Mouse (Mus musculus) MEL (cell line): ENCODE measurements around the gene Fbxo21. TPM values are rescaled to one million over a fixed set of nuclear protein-coding genes. Genes with fewer than 3 reads are reported as not detected.

Experiments
- DNase-seq: peaks from one replicate; pipeline ENCODE4 v3.0.0; 2011; ENCODE audit warnings: low read depth, low spot score
- H3K27ac ChIP-seq: 2 replicates; pipeline ENCODE4 v1.5.1; 2012; ENCODE audit warnings: low read depth, mild to moderate bottlenecking, control low read depth, low read length, moderate library complexity; ENCODE audit not compliant: control insufficient read depth
- H3K27me3 ChIP-seq, 2 experiments: fragments of 150-350 bp in 1 of 2; sonication (generic) in 1 of 2; 2 replicates each; pipeline ENCODE4 v1.6.1; 2012; ENCODE audit warnings: low read length in 2 of 2, mild to moderate bottlenecking in 2 of 2, improper control_type of control experiment in 1 of 2, moderate library complexity in 1 of 2; ENCODE audit not compliant: insufficient read depth in 2 of 2, control insufficient read depth in 1 of 2
- H3K36me3 ChIP-seq, 2 experiments: 2 replicates each; pipeline ENCODE4 v1.6.1; 2012 to 2014; ENCODE audit warnings: low read length in 2 of 2, improper control_type of control experiment in 1 of 2, inconsistent platforms in 1 of 2, mild to moderate bottlenecking in 1 of 2; ENCODE audit not compliant: insufficient read depth in 2 of 2, control insufficient read depth in 1 of 2
- H3K4me1 ChIP-seq, 2 experiments: fragments of 150-350 bp in 1 of 2; sonication (generic) in 1 of 2; 2 replicates each; pipeline ENCODE4 v1.6.1; 2012; ENCODE audit warnings: low read length in 2 of 2, improper control_type of control experiment in 1 of 2, mild to moderate bottlenecking in 1 of 2; ENCODE audit not compliant: insufficient read depth in 2 of 2, control insufficient read depth in 1 of 2
- H3K4me3 ChIP-seq, 2 experiments: fragments of 150-350 bp in 1 of 2; sonication (generic) in 1 of 2; 2 replicates each; pipeline ENCODE4 v1.5.1; 2012; ENCODE audit warnings: low read depth in 2 of 2, low read length in 2 of 2, mild to moderate bottlenecking in 2 of 2, moderate library complexity in 2 of 2, control low read depth in 1 of 2, improper control_type of control experiment in 1 of 2; ENCODE audit not compliant: control insufficient read depth in 1 of 2, insufficient read depth in 1 of 2
- H3K79me2 ChIP-seq: 2 replicates; pipeline ENCODE4 v1.6.1; 2012; ENCODE audit warnings: mild to moderate bottlenecking, low read length, moderate library complexity; ENCODE audit not compliant: control insufficient read depth, poor library complexity, insufficient read depth
- H3K9ac ChIP-seq: 2 replicates; pipeline ENCODE4 v1.6.1; 2012; ENCODE audit warnings: low read depth, mild to moderate bottlenecking, control low read depth, low read length, moderate library complexity; ENCODE audit not compliant: control insufficient read depth, poor library complexity, severe bottlenecking
- H3K9me3 ChIP-seq: fragments of 150-350 bp; sonication (generic); replicated peaks from 2 replicates; pipeline ENCODE4 v1.6.1; 2012; ENCODE audit warnings: mild to moderate bottlenecking, low read length, improper control_type of control experiment, moderate library complexity; ENCODE audit not compliant: insufficient read depth
- CHD1 ChIP-seq: IDR thresholded peaks from 2 replicates; pipeline ENCODE4 v1.6.1; 2012; ENCODE audit warnings: low read depth, mild to moderate bottlenecking, inconsistent platforms, low read length, improper control_type of control experiment
- CTCF ChIP-seq, 3 experiments: IDR thresholded peaks in 2 of 3; conservative IDR thresholded peaks in 1 of 3; 2 replicates each; pipeline ENCODE4 v1.5.1; 2011 to 2012; ENCODE audit warnings: low read length in 3 of 3, low read depth in 2 of 3, mild to moderate bottlenecking in 2 of 3, improper control_type of control experiment in 1 of 3, inconsistent platforms in 1 of 3, mixed read lengths in 1 of 3, moderate library complexity in 1 of 3; ENCODE audit not compliant: control insufficient read depth in 1 of 3, insufficient read depth in 1 of 3, poor library complexity in 1 of 3, severe bottlenecking in 1 of 3
- EP300 ChIP-seq, 2 experiments: IDR thresholded peaks; 2 replicates each; pipeline ENCODE4 v1.6.1; 2011; ENCODE audit warnings: improper control_type of control experiment in 2 of 2, low read length in 2 of 2, low read depth in 1 of 2, mild to moderate bottlenecking in 1 of 2
- ETS1 ChIP-seq: IDR thresholded peaks from 2 replicates; pipeline ENCODE4 v1.6.1; 2012; ENCODE audit warnings: low read depth, mild to moderate bottlenecking, inconsistent platforms, low read length, improper control_type of control experiment, moderate library complexity
- GABPA ChIP-seq: IDR thresholded peaks from 2 replicates; pipeline ENCODE4 v1.6.1; 2012; ENCODE audit warnings: low read depth, mild to moderate bottlenecking, inconsistent platforms, low read length, improper control_type of control experiment, moderate library complexity
- KAT2A ChIP-seq: conservative IDR thresholded peaks from 2 replicates; pipeline ENCODE4 v1.6.1; 2012; ENCODE audit warnings: low read depth, low read length, improper control_type of control experiment, inconsistent platforms
- MAFK ChIP-seq: IDR thresholded peaks from 2 replicates; pipeline ENCODE4 v1.6.1; 2011; ENCODE audit warnings: low read depth, mild to moderate bottlenecking, low read length, improper control_type of control experiment, borderline replicate concordance
- MAZ ChIP-seq: IDR thresholded peaks from 2 replicates; pipeline ENCODE4 v1.6.1; 2012; ENCODE audit warnings: low read depth, mild to moderate bottlenecking, inconsistent platforms, low read length, improper control_type of control experiment
- MEF2A ChIP-seq: IDR thresholded peaks from 2 replicates; pipeline ENCODE4 v1.6.1; 2014; ENCODE audit warnings: low read depth, mild to moderate bottlenecking, inconsistent platforms, low read length, improper control_type of control experiment; ENCODE audit not compliant: poor library complexity, insufficient replicate concordance, severe bottlenecking; ENCODE audit errors: extremely low read depth
- MYB ChIP-seq: IDR thresholded peaks from 2 replicates; pipeline ENCODE4 v1.6.1; 2011; ENCODE audit warnings: mild to moderate bottlenecking, low read depth, low read length, improper control_type of control experiment
- NELFE ChIP-seq: IDR thresholded peaks from 2 replicates; pipeline ENCODE4 v1.6.1; 2011; ENCODE audit warnings: low read depth, low read length, improper control_type of control experiment
- NRF1 ChIP-seq: IDR thresholded peaks from 2 replicates; pipeline ENCODE4 v1.6.1; 2014; ENCODE audit warnings: low read depth, mild to moderate bottlenecking, inconsistent platforms, low read length, improper control_type of control experiment, moderate library complexity; ENCODE audit not compliant: poor library complexity, insufficient read depth, severe bottlenecking
- POLR2AphosphoS2 ChIP-seq: IDR thresholded peaks from 2 replicates; pipeline ENCODE4 v1.6.1; 2011; ENCODE audit warnings: low read length, improper control_type of control experiment
- RCOR1 ChIP-seq: IDR thresholded peaks from 2 replicates; pipeline ENCODE4 v1.6.1; 2012; ENCODE audit warnings: low read depth, mild to moderate bottlenecking, inconsistent platforms, low read length, improper control_type of control experiment
- SIN3A ChIP-seq: IDR thresholded peaks from 2 replicates; pipeline ENCODE4 v1.6.1; 2012; ENCODE audit warnings: low read length, improper control_type of control experiment, inconsistent platforms
- TAL1 ChIP-seq: IDR thresholded peaks from 2 replicates; pipeline ENCODE4 v1.6.1; 2012; ENCODE audit warnings: mild to moderate bottlenecking, inconsistent platforms, low read length, moderate library complexity, mixed read lengths
- TCF12 ChIP-seq: IDR thresholded peaks from 2 replicates; pipeline ENCODE4 v1.6.1; 2014; ENCODE audit warnings: low read depth, mild to moderate bottlenecking, inconsistent platforms, low read length, improper control_type of control experiment, moderate library complexity
- USF1 ChIP-seq: IDR thresholded peaks from 2 replicates; pipeline ENCODE4 v1.6.1; 2014; ENCODE audit warnings: low read depth, mild to moderate bottlenecking, inconsistent platforms, low read length, improper control_type of control experiment, moderate library complexity
- USF2 ChIP-seq, 2 experiments: IDR thresholded peaks; 2 replicates each; pipeline ENCODE4 v1.6.1; 2011 to 2012; ENCODE audit warnings: improper control_type of control experiment in 2 of 2, low read length in 2 of 2, borderline replicate concordance in 1 of 2, inconsistent platforms in 1 of 2, low read depth in 1 of 2, mild to moderate bottlenecking in 1 of 2; ENCODE audit not compliant: insufficient read depth in 1 of 2
- ZC3H11A ChIP-seq: IDR thresholded peaks from 2 replicates; pipeline ENCODE4 v1.6.1; 2012; ENCODE audit warnings: low read depth, mild to moderate bottlenecking, inconsistent platforms, low read length, improper control_type of control experiment
- ZKSCAN1 ChIP-seq: IDR thresholded peaks from 2 replicates; pipeline ENCODE4 v1.6.1; 2012; ENCODE audit warnings: low read depth, mild to moderate bottlenecking, inconsistent platforms, low read length, improper control_type of control experiment, moderate library complexity
- ZMIZ1 ChIP-seq: IDR thresholded peaks from 2 replicates; pipeline ENCODE4 v1.6.1; 2012; ENCODE audit warnings: low read depth, mild to moderate bottlenecking, inconsistent platforms, low read length, improper control_type of control experiment, moderate library complexity
- ZNF384 ChIP-seq: IDR thresholded peaks from 2 replicates; pipeline ENCODE4 v1.6.1; 2012; ENCODE audit warnings: low read depth, mild to moderate bottlenecking, inconsistent platforms, low read length, improper control_type of control experiment
- polyA plus RNA-seq, 2 experiments: library from polyadenylated mRNA; stranded (reverse) in 1 of 2; unstranded in 1 of 2; fragments of >175 nt in 1 of 2; fragments of >200 nt in 1 of 2; gene quantifications; 2 replicates each; pipeline versions ENCODE4 v1.2.1 to v1.2.4; 2012; ENCODE audit warnings: low replicate concordance in 2 of 2, low read depth in 1 of 2; ENCODE audit not compliant: insufficient read length in 2 of 2, insufficient read depth in 1 of 2, missing spikeins in 1 of 2
- total RNA-seq: library from RNA; depleted of rRNA; stranded (reverse); fragments of 300-350 nt; gene quantifications from 2 replicates; pipeline ENCODE4 v1.2.3, GENCODE M21; 2012

Gene Fbxo21
- total and polyA plus RNA-seq, 3 experiments, result 10.4 to 20.5 TPM; not detected in 1

DNA sequence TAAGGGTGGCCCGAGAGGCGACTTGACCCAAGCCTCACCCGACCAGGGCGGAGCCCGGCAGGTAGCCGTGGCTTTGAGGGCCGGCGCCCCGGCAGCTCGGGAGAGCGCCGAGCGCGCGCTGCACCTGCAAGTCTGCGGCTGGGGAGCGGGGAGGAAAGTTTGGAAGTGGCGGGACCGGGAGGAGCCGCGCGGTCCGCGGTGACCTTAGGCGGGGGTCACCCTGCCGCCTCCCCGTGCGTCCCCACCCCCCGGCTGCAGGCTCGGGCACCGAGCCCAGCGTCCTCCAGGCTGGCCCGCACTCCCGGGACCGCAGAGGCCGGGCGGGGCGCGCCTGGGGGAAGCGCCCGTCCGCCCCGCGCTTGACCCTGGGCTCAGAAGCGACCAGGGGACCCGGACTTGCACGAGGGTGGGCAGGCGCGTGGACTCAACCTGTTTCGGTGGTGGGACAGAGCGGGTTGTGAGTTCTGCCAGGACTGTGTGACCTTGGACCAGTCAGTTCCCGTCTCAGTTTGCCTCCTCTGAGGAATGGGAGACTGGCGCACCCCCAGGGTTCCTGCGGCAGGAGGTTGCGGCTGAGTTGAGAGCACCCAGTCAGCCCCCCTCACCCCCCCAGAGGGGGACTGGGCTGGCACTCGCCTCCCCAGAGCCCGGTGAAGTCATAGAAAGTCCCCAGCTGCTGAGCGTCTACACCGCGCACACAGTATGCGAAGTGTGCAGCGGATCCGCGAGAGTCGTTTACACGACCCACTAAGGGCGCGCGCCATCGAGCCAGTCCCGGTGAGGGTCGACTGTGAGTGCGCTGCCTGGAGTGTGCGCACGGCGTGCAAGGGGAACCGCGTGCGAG, 51.9 kb downstream of the Fbxo21 start:
- Histone ChIP-seq H3K79me2 (no peaks in the 10 kb centered on the region), H3K36me3 (no peaks in the 10 kb centered on the region), H3K4me1 (no peaks in the 10 kb centered on the region), H3K4me3 (no peak overlapping the region), H3K9me3 (no peaks in the 10 kb centered on the region), H3K27ac (no peak overlapping the region), H3K9ac (no peak overlapping the region), H3K27me3 (no peaks in the 10 kb centered on the region)
- no peak for DNase-seq
- TF ChIP-seq ZKSCAN1 (no peak), TAL1 (no peak), MAFK (no peak), SIN3A (no peak), POLR2AphosphoS2 (no peak), ZMIZ1 (no peak), ZNF384 (no peak), ETS1 (no peak), CTCF (IDR thresholded peaks at IDR 0.05 in 2 of 3, conservative IDR thresholded peaks at IDR 0.05 in 1 of 3; ENCODE audit: control insufficient read depth in 1 of 3, insufficient read depth in 1 of 3, low read depth in 2 of 3, low read length in 3 of 3, poor library complexity in 1 of 3, severe bottlenecking in 1 of 3) (no peak), USF1 (no peak), NRF1 (no peak), KAT2A (no peak), USF2 (IDR thresholded peaks at IDR 0.05; ENCODE audit: borderline replicate concordance in 1 of 2, insufficient read depth in 1 of 2, low read depth in 1 of 2, low read length in 2 of 2) (no peak)

DNA sequence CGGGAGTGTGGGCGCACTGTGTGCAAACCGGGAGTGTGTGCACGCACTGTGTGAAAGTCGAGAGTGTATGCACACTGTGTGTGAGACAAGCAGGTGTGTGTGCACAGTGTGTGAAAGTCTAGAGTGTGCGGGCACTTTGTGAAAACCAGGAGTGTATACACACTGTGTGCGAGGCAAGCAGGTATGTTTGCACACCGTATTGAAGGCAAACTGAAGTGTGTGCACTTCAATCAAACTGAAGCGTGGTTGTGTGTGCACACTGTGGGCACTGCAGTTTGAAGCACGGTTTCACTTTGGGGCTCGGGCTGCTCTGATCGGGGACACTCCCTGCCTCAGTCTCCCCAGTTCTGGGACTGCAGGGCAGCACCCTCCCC, 52.5 kb downstream of the Fbxo21 start:
- H3K9me3 ChIP-seq, result no peaks in the 10 kb centered on the region
- no peak overlapping the region for H3K4me3 ChIP-seq
- no peak overlapping the region for H3K27ac ChIP-seq
- no peak overlapping the region for H3K9ac ChIP-seq
- H3K27me3 ChIP-seq, result no peaks in the 10 kb centered on the region
- DNase-seq, result no peak
- H3K79me2 ChIP-seq, result no peaks in the 10 kb centered on the region
- no peaks in the 10 kb centered on the region for H3K36me3 ChIP-seq
- TF ChIP-seq USF2 (IDR thresholded peaks at IDR 0.05; ENCODE audit: borderline replicate concordance in 1 of 2, insufficient read depth in 1 of 2, low read depth in 1 of 2, low read length in 2 of 2) (no peak), EP300 (IDR thresholded peaks at IDR 0.05; ENCODE audit: low read depth in 1 of 2, low read length in 2 of 2) (no peak), NELFE (no peak), SIN3A (no peak), MEF2A (no peak), MAZ (no peak), ZKSCAN1 (no peak), ZC3H11A (no peak), GABPA (no peak), TCF12 (no peak), CHD1 (no peak), MYB (no peak), RCOR1 (no peak)
- TF ChIP-seq, all 39 proteins: peak for 0
- H3K4me1 ChIP-seq, result no peaks in the 10 kb centered on the region
